Mouse (Mus musculus) cortical plate, adult 2 months (tissue): ENCODE measurements at regions not wholly inside any gene's neighbourhood (a gene's known extent, or its start where the extent isn't known, plus 50 kb on each side); places are given as distances from the start of the nearest gene placed in this dataset.

Experiments
- H3K27ac ChIP-seq: fragments of 200-500 bp; 2 replicates; pipeline ENCODE4 v1.5.1; 2012; ENCODE audit warnings: low read length, control low read depth, inconsistent platforms; ENCODE audit not compliant: insufficient read depth
- H3K4me1 ChIP-seq: fragments of 200-500 bp; 2 replicates; pipeline ENCODE4 v1.6.1; 2011; ENCODE audit warnings: low read length; ENCODE audit not compliant: control insufficient read depth, insufficient read depth
- H3K4me3 ChIP-seq: fragments of 200-500 bp; 2 replicates; pipeline ENCODE4 v1.5.1; 2011; ENCODE audit warnings: mild to moderate bottlenecking, low read length, control low read depth; ENCODE audit not compliant: insufficient read depth
- CTCF ChIP-seq: fragments of 200-500 bp; IDR thresholded peaks from 2 replicates; pipeline ENCODE4 v1.5.1; 2011; ENCODE audit warnings: mild to moderate bottlenecking, control low read depth, low read length; ENCODE audit not compliant: insufficient read depth; ENCODE audit errors: extremely low read depth
- POLR2A ChIP-seq: fragments of 200-500 bp; IDR thresholded peaks from 2 replicates; pipeline ENCODE4 v1.6.1; 2011; ENCODE audit warnings: mild to moderate bottlenecking, low read length, control low read depth; ENCODE audit not compliant: insufficient read depth; ENCODE audit errors: extremely low read depth

DNA sequence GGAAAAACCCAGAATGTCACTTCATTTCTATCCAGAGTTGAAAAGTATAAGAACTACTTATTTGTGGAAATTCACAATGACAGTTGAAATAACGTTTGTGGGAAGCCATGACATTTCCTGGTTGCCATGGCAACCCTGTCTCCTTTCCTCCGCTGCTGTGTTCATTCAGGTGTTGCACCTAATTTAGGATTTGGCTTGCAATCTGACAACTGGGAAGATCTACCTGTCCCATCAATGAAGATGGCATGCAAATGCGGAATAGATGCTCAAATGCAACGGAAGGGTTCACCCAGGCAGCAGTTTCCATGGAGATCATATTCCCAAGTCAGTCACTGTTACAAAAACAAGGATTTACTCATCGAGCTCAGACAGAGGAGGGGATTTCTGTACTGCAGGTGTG is 170.7 kb downstream of the Rpap3 start:
- TF ChIP-seq POLR2A, result no peak
- TF ChIP-seq CTCF, result no peak

GRCm38 (mm10) chr15:97533553-97534291 is 171.9 kb downstream of the Rpap3 start:
- H3K4me1 ChIP-seq, result peaks cover 4% of the 10 kb centered on the region; the same call in 1 of the 2 replicates
- no peak overlapping the region for H3K27ac ChIP-seq
- no peak overlapping the region for H3K4me3 ChIP-seq
- TF ChIP-seq POLR2A, result no peak

More for the DNA sequence above, 170.7 kb downstream of the Rpap3 start:
- Histone ChIP-seq H3K27ac (no peak overlapping the region), H3K4me1 (peaks cover 4% of the 10 kb centered on the region; the same call in 1 of the 2 replicates), H3K4me3 (no peak overlapping the region)

GRCm38 (mm10) chr15:97532346-97532910 is 173.2 kb downstream of the Rpap3 start:
- H3K4me1 ChIP-seq, result peaks cover 4% of the 10 kb centered on the region; the same call in 1 of the 2 replicates
- no peak overlapping the region for H3K27ac ChIP-seq
- TF ChIP-seq CTCF, result no peak
- no peak overlapping the region for H3K4me3 ChIP-seq

DNA sequence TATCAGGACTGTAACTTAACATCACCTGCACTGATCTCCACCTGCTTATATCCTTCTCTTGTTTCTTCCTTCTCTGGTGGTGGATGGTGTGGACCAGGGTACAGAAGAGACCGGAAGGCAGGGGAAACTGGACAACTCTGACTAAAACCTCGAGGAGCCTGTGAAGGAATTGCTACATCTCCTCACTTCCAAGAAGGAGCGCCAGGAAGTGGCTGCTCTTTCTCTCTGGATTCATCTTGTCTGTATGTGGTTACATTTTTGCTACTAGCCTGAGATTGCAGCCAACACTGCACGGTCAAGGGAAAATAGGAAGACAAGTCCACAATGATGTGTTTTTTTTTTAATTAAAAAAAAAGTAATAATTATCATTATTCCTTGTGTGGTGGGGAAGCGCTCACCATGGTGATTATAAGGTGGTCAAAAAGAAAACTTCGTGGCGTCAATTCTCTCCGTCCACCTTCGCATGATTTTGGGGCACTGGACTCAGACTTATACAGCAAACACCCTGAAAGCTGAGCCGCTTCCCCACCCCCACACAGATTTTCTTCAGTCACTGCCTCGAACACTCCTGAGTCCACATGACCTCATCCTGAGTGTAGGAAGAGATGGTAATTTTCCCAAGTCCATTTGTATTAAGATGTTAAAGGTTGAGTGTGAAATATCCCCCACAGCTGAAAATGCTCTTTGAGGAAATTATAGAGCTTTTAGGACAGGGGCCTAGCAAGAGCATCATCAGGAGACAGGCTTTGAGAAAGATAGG is 177.2 kb downstream of the Rpap3 start:
- H3K27ac ChIP-seq, result no peak overlapping the region
- no peak for TF ChIP-seq CTCF
- TF ChIP-seq POLR2A, result no peak
- no peak overlapping the region for H3K4me3 ChIP-seq
- H3K4me1 ChIP-seq, result no peaks in the 10 kb centered on the region

DNA sequence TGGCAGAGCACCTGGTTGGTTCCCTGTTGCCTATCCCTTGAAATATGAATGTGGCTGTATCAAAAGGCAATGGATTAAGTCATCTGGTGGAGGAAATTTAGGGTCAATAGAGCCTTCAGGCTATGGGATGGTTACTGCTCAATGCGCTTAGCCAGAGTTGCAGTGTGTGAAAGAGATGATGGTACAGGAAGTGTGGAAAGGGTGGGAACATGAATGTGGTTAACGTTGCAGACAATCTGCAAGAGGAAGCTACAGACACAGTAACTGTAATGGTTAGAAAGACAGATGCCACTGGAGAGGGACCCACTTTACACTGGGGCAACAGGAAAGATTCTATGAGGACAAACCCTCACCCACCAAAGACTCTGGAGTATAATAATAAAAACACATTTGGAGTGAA is 185.2 kb downstream of the Rpap3 start:
- Histone ChIP-seq H3K4me1 (no peaks in the 10 kb centered on the region), H3K4me3 (no peak overlapping the region), H3K27ac (no peak overlapping the region)
- TF ChIP-seq POLR2A (no peak), CTCF (no peak)

DNA sequence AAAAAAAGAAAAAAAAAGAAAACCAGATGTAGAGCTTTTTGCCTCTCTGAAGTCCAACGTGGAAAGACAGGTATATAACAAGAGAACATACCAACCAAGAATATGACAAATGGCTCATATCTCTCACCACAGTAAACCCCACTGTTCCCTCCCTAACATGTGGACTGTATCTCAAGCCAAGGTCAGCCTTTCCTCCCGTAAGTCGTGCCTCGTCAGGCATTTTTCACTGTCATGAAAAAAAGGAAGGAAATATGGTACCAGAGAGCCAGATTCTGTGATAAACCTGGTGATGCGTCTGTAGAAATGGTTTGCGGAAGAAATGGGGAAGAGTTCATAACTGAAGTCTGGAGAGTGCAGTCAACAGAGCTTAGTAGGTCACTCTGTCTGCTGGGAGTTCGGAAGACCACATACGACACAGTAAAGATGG is 185.7 kb downstream of the Rpap3 start:
- TF ChIP-seq POLR2A (no peak), CTCF (no peak)
- H3K4me1 ChIP-seq, result no peaks in the 10 kb centered on the region
- no peak overlapping the region for H3K4me3 ChIP-seq
- no peak overlapping the region for H3K27ac ChIP-seq

DNA sequence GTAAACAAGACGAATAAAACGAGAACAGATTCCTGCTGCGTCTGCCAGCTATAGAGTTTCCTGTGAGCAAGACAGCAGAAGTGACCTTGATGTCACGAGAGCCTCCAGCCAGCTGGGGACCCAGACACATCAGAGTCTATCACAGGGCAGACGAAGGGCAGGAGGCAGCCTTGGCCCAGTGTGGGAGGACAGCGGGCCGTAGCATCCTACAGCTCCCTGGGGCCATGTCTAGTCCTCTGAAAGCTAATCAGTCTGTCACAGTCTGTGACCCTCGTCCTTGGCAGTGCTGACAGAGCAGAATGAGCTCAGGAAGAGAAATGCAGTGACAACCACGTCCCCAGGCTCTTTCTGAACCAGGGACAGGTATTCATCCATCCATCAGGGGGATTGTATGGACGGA is 187.7 kb downstream of the Rpap3 start:
- Histone ChIP-seq H3K4me1 (no peaks in the 10 kb centered on the region), H3K4me3 (no peak overlapping the region), H3K27ac (no peak overlapping the region)
- TF ChIP-seq CTCF, result no peak
- TF ChIP-seq POLR2A, result no peak

DNA sequence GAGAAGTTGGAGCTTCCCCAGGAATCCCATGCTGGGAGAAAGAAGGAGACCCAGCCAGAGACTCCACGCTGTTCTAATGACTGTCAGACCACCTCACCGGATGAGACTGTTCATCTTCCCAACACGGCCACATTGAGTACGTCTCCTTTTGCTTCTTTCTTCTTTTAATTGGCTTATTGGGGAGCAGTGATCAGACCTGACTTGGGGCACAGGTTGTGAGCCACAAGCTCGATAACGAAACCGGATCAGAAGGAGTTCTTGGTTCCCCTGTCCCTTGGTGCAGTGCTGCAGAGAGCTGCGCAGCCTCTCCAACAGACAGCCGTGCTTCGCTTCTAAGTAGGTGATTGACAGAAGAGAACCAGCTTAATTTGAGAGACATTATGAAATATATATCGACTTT is 188.4 kb downstream of the Rpap3 start:
- Histone ChIP-seq H3K4me3 (no peak overlapping the region), H3K27ac (no peak overlapping the region), H3K4me1 (no peaks in the 10 kb centered on the region)
- TF ChIP-seq POLR2A, result no peak

DNA sequence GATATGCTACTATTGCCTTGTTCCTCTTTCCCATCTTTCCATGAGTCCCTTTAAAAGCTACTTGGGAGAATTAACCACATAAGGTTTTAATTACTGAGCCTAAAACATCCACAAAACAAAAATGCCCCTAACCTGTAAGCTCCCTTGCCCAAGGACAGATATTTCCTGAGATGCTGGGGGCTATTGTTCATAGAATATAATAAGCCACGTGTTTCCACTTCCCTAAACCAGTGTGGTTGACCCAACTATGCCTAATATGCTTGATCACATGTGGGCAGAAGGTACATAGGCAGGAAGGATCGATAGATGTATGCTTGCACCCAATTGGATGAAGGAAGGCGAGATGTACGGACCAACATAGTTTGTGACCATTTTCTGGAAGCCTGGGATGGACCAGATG is 189.9 kb downstream of the Rpap3 start:
- H3K4me3 ChIP-seq, result no peak overlapping the region
- no peak overlapping the region for H3K27ac ChIP-seq
- no peaks in the 10 kb centered on the region for H3K4me1 ChIP-seq
- no peak for TF ChIP-seq POLR2A
- no peak for TF ChIP-seq CTCF

GRCm38 (mm10) chr15:97507656-97508306 is 197.8 kb downstream of the Rpap3 start:
- H3K27ac ChIP-seq, result no peak overlapping the region
- H3K4me3 ChIP-seq, result no peak overlapping the region
- peaks cover 6% of the 10 kb centered on the region for H3K4me1 ChIP-seq
- no peak for TF ChIP-seq POLR2A
- TF ChIP-seq CTCF, result no peak
